Mouse (Mus musculus) stomach, embryonic 14.5 days (tissue): ENCODE results near the gene Lhfpl3. TPM values are rescaled to one million over a fixed set of nuclear protein-coding genes. Genes with fewer than 3 reads are reported as not detected.

Experiments used
- ATAC-seq: fragments of 200-750 bp; cut with Nextera tagmentation; 2 replicates; pipeline ENCODE4 v1.8.0; 2017; ENCODE audit warnings: low read depth, moderate TSS enrichment; ENCODE audit not compliant: insufficient number of reproducible peaks, insufficient read depth, low FRiP score
- H3K27ac ChIP-seq: fragments of 300-500 bp; sonication (generic); 2 replicates; pipeline ENCODE4 v1.5.1; 2014; ENCODE audit warnings: mild to moderate bottlenecking, low read length, moderate library complexity, mixed read lengths
- H3K27me3 ChIP-seq: fragments of 300-500 bp; sonication (generic); 2 replicates; pipeline ENCODE4 v1.6.1; 2014; ENCODE audit warnings: low read length, control low read depth, mixed read lengths; ENCODE audit not compliant: control insufficient read depth, insufficient read depth
- H3K36me3 ChIP-seq: fragments of 300-500 bp; sonication (generic); 2 replicates; pipeline ENCODE4 v1.6.1; 2014; ENCODE audit warnings: mild to moderate bottlenecking, control low read depth, low read length, moderate library complexity, mixed read lengths; ENCODE audit not compliant: control insufficient read depth, insufficient read depth
- H3K4me1 ChIP-seq: fragments of 300-500 bp; sonication (generic); 2 replicates; pipeline ENCODE4 v1.6.1; 2014; ENCODE audit warnings: low read length, control low read depth, mixed read lengths; ENCODE audit not compliant: control insufficient read depth, insufficient read depth
- H3K4me2 ChIP-seq: fragments of 300-500 bp; sonication (generic); replicated peaks from 2 replicates; pipeline ENCODE4 v1.6.1; 2014; ENCODE audit warnings: low read depth, low read length, control low read depth
- H3K4me3 ChIP-seq: fragments of 300-500 bp; sonication (generic); 2 replicates; pipeline ENCODE4 v1.5.1; 2014; ENCODE audit warnings: low read depth, low read length, control low read depth
- H3K9ac ChIP-seq: fragments of 300-500 bp; sonication (generic); replicated peaks from 2 replicates; pipeline ENCODE4 v1.6.1; 2014; ENCODE audit warnings: low read depth, mild to moderate bottlenecking, control low read depth, low read length, moderate library complexity, mixed read lengths
- H3K9me3 ChIP-seq: fragments of 300-500 bp; sonication (generic); 2 replicates; pipeline ENCODE4 v1.6.1; 2016; ENCODE audit warnings: low read depth, low read length, control low read depth; ENCODE audit not compliant: control insufficient read depth
- WGBS: fragments of 180-500 bp; shearing (Covaris S2); extraction: QIAGEN DNeasy Blood & Tissue Kit; methylation state at CpG from one replicate; pipeline ENCODE4 v1.1.7; 2014; 5-methylcytosine and 5-hydroxymethylcytosine counted together
- polyA plus RNA-seq: library from polyadenylated mRNA; unstranded; fragments of >200 nt; fragmentation: Nextera tagmentation; extraction: Ambion mirVana; gene quantifications from 2 replicates; pipeline ENCODE4 v1.2.1, GENCODE M21; 2014

The Lhfpl3 gene
- polyA plus RNA-seq, 1 experiment from 2014 or later, result 0.46 TPM

GRCm38 (mm10) chr5:23213086-23213485 lies 467.2 kb downstream of the Lhfpl3 start:
- Histone ChIP-seq H3K4me1 (no peaks in the 10 kb centered on the region), H3K27me3 (no peaks in the 10 kb centered on the region), H3K27ac (no peak overlapping the region), H3K4me2 (no peak overlapping the region), H3K9ac (no peak overlapping the region), H3K9me3 (no peaks in the 10 kb centered on the region), H3K36me3 (no peaks in the 10 kb centered on the region), H3K4me3 (no peak overlapping the region)
- ATAC-seq, result no peak
- WGBS, result 72% methylated on average over 5 of the region's 5 CpGs

- Histone ChIP-seq H3K4me3 (no peak overlapping the region), H3K27ac (no peak overlapping the region), H3K27me3 (no peaks in the 10 kb centered on the region), H3K4me1 (no peaks in the 10 kb centered on the region), H3K36me3 (no peaks in the 10 kb centered on the region), H3K4me2 (no peak overlapping the region), H3K9me3 (no peaks in the 10 kb centered on the region), H3K9ac (no peak overlapping the region)
- ATAC-seq, result no peak
- WGBS, result 86% methylated on average over 3 of the region's 3 CpGs
These were observed 468.8 kb downstream of the Lhfpl3 start for GRCm38 (mm10) chr5:23214646-23215045.

- no peak for ATAC-seq
- no peak overlapping the region for H3K27ac ChIP-seq
- H3K4me1 ChIP-seq, result no peaks in the 10 kb centered on the region
- H3K9me3 ChIP-seq, result no peaks in the 10 kb centered on the region
- no peaks in the 10 kb centered on the region for H3K36me3 ChIP-seq
- no peaks in the 10 kb centered on the region for H3K27me3 ChIP-seq
- H3K4me3 ChIP-seq, result no peak overlapping the region
- WGBS, result 76% methylated on average over 1 of the region's 1 CpGs
- H3K9ac ChIP-seq, result no peak overlapping the region
- no peak overlapping the region for H3K4me2 ChIP-seq
These were observed 473.8 kb downstream of the Lhfpl3 start for GRCm38 (mm10) chr5:23219655-23220054.

- peak overlapping the region; percentile 29 for H3K4me3 ChIP-seq
- H3K36me3 ChIP-seq, result no peaks in the 10 kb centered on the region
- H3K9ac ChIP-seq, result 0 out of 2 replicates have a peak overlapping the region, but pooled peaks have one; percentile 6
- peak overlapping the region; percentile 47 for H3K4me2 ChIP-seq
- H3K27ac ChIP-seq, result no peak overlapping the region
- no peaks in the 10 kb centered on the region for H3K27me3 ChIP-seq
- WGBS, result 17% methylated on average over 14 of the region's 14 CpGs
- no peaks in the 10 kb centered on the region for H3K9me3 ChIP-seq
- peak; percentile 58; the same call in 1 of the 2 replicates for ATAC-seq
- H3K4me1 ChIP-seq, result no peaks in the 10 kb centered on the region
These were observed 479.1 kb downstream of the Lhfpl3 start for GRCm38 (mm10) chr5:23224759-23225536.

GRCm38 (mm10) chr5:23225621-23226020 lies 479.8 kb downstream of the Lhfpl3 start:
- Histone ChIP-seq H3K27me3 (no peaks in the 10 kb centered on the region), H3K4me2 (no peak overlapping the region), H3K36me3 (no peaks in the 10 kb centered on the region), H3K4me3 (no peak overlapping the region), H3K9ac (no peak overlapping the region), H3K27ac (no peak overlapping the region), H3K9me3 (no peaks in the 10 kb centered on the region), H3K4me1 (no peaks in the 10 kb centered on the region)
- 35% methylated on average over 8 of the region's 8 CpGs for WGBS
- no peak for ATAC-seq

- Histone ChIP-seq H3K36me3 (no peaks in the 10 kb centered on the region), H3K4me2 (no peak overlapping the region), H3K9ac (no peak overlapping the region), H3K27ac (no peak overlapping the region), H3K9me3 (no peaks in the 10 kb centered on the region), H3K4me1 (no peaks in the 10 kb centered on the region), H3K4me3 (no peak overlapping the region), H3K27me3 (no peaks in the 10 kb centered on the region)
- 64% methylated on average over 3 of the region's 3 CpGs for WGBS
- no peak for ATAC-seq
These were observed 480.9 kb downstream of the Lhfpl3 start for GRCm38 (mm10) chr5:23226753-23227152.

- no peak overlapping the region for H3K4me3 ChIP-seq
- H3K9me3 ChIP-seq, result no peaks in the 10 kb centered on the region
- H3K9ac ChIP-seq, result no peak overlapping the region
- no peaks in the 10 kb centered on the region for H3K4me1 ChIP-seq
- H3K36me3 ChIP-seq, result no peaks in the 10 kb centered on the region
- no peak for ATAC-seq
- H3K4me2 ChIP-seq, result no peak overlapping the region
- no peak overlapping the region for H3K27ac ChIP-seq
- WGBS, result 50% methylated on average over 4 of the region's 4 CpGs
- H3K27me3 ChIP-seq, result no peaks in the 10 kb centered on the region
These were observed 501.1 kb downstream of the Lhfpl3 start for GRCm38 (mm10) chr5:23246974-23247373.

- Histone ChIP-seq H3K9me3 (no peaks in the 10 kb centered on the region), H3K4me1 (no peaks in the 10 kb centered on the region), H3K4me2 (no peak overlapping the region), H3K9ac (no peak overlapping the region), H3K27ac (no peak overlapping the region), H3K4me3 (no peak overlapping the region), H3K36me3 (no peaks in the 10 kb centered on the region), H3K27me3 (no peaks in the 10 kb centered on the region)
- ATAC-seq, result no peak
- WGBS, result 63% methylated on average over 1 of the region's 1 CpGs
These were observed 501.9 kb downstream of the Lhfpl3 start for GRCm38 (mm10) chr5:23247784-23248183.

- Histone ChIP-seq H3K36me3 (no peaks in the 10 kb centered on the region), H3K27me3 (no peaks in the 10 kb centered on the region), H3K9ac (no peak overlapping the region), H3K4me1 (no peaks in the 10 kb centered on the region), H3K4me3 (no peak overlapping the region), H3K4me2 (no peak overlapping the region), H3K27ac (no peak overlapping the region), H3K9me3 (no peaks in the 10 kb centered on the region)
- ATAC-seq, result no peak
These were observed 502.4 kb downstream of the Lhfpl3 start for GRCm38 (mm10) chr5:23248303-23248702.
